Mouse (Mus musculus): Measurements from ENCODE around the gene Rrbp1. TPM values are rescaled to one million over a fixed set of nuclear protein-coding genes. Genes with fewer than 3 reads are reported as not detected.

The Rrbp1 gene
- total RNA-seq, 2 experiments from 2014 or later: 181 to 182 TPM

DNA sequence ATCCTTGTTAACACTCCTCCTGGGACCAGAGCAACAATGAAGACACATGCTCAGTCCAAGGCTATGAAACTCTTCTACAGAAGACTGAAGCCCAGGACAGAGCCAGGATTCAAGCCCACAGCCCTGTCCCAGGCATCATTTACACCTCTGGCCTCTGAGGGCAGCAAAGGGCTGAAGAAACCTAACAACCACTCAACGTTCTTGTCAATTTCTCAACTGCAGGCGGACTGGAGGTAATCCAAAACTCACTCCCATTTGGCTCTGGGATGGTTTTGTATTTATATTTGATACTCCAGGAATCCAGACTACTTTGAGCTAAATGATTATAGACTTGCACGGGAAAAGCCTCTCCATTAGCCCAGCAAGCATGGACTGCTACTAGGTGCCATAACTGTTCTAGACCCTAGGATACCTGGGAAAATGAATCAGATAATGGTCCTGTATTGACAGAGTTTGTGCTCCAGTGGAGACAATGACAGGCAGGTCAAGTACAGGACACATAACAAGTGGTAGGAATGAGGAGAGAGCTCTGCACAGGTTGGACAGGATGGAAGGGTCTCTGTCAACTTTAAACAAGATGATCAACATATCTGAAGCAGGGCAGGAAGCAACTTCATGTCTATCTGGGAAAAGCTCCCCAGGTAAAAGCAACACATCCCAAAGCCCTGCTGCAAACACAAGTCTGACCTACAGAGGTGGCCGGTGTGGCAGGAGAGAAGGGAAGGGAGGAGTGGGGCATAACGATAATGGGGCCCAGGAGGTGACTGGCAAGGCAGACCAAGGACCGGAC is 5.7 kb downstream of the Rrbp1 start:
- peak; percentile 71 for DNase-seq

GRCm38 (mm10) chr2:144003544-144003943 is 7.5 kb downstream of the Rrbp1 start:
- peak; percentile 59 for DNase-seq

DNA sequence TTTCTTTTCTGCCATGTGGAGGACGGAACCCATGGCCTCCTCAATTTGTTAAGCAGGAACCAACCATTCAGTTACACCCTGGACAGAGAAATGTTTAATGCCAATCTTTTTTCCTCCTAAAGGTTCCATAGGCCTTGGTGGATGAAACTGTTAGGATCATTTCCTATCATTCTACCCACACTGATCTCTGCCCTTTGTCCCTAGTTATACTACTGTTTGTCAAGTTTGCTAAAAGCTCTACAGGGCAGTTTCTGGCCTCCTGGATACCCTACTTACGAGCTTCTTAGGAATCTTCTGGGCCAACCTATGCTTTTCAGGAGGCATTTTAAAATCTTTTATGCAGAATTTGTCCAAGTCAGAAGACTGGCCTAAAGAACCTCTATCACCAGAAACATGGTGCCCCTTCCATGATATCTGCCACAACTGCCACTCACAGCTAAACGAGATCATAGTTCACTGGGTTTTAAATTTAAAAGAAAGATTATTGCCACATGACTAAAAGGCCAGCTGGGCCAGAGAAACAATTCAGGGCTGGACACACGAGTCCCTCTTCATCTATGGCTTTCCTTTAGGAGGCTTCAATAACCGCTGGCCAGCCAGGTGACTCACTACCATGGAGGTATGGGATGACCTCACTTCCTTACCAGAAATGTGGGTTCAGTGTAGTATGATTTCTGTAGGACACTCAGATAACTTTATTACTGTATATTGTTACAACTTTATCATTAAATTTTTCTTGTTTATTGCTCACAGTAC is 8.7 kb downstream of the Rrbp1 start:
- no peak for DNase-seq

- no peak for DNase-seq
Measured at GRCm38 (mm10) chr2:143992977-143993376, 18.1 kb downstream of the Rrbp1 start.

DNA sequence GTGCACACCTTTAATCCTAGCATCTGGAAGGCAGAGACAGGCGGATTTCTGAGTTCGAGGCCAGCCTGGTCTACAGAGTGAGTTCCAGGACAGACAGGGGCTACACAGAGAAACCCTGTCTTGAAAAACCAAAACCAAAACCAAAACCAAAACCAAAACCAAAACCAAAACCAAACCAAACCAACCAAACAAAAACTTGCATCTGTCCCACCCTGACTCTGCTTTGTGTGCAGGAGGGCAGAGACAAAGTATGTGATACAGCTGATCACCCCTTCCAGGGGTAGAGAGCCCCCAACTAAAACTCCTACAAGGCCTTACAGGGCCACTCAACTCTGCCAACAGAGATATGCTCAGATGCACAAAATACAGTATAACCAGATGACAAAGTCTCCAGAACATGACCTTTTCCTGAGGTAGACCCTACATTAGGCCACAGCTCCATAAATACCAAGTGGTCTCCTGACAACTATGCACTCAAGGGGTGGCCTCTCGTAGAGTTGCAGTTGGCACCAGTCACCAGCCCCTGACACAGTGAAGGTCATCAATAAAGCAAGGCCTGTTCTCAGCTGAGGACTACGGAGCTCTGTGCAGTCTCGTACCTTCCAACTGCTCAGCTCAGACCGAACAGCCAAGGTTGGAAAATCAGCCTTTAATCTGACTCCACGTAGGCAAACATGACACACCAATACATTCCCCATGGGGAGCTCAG is 18.9 kb downstream of the Rrbp1 start:
- no peak for DNase-seq

DNA sequence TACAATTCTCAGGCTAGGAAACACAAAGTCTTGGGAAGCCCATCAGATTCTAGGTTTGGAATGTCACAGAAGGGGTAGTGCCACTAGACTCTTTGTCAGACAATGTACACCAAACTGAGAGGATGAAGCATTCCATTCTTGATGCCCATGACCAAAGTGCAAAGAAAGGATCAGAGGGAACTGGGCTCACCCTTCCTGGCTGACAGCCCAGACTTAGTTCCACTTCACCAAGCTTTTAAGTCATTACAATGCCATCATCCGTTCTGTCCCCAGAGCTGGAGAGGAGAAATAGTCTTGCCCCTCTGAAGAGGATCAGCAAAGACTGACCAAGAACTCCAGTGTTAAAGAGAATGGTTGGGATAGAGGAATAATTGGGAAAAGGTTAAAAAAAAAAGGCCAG is 20.1 kb downstream of the Rrbp1 start:
- no peak for DNase-seq

GRCm38 (mm10) chr2:143988016-143988415 is 23.0 kb downstream of the Rrbp1 start:
- no peak for DNase-seq

- DNase-seq: no peak
Measured at GRCm38 (mm10) chr2:143987485-143987884, 23.6 kb downstream of the Rrbp1 start.

GRCm38 (mm10) chr2:143983482-143983881 is 27.6 kb downstream of the Rrbp1 start:
- DNase-seq: no peak

- no peak for DNase-seq
Measured at GRCm38 (mm10) chr2:143982901-143983300, 28.2 kb downstream of the Rrbp1 start.

DNA sequence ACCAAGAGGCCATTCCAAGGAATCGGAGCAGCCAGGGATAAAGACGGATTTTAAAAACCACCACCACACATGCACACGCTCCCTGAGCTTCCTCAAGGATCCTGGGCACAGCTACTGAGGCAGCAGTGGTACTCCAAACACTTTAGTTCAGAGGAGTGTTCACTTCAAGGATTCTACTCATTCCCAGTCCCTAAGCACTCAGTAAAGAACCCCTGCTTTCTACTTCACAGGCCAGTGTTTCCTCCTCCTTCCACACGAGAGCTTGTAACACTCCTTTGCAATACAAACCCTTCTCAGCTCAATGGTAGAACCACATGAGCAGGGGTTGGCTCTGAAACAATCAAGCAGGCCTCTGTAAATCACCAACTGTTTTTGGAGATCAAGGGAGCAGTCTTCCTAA is 28.9 kb downstream of the Rrbp1 start:
- no peak for DNase-seq

GRCm38 (mm10) chr2:143980781-143981398 is 30.2 kb downstream of the Rrbp1 start:
- DNase-seq: peak; percentile 81

DNA sequence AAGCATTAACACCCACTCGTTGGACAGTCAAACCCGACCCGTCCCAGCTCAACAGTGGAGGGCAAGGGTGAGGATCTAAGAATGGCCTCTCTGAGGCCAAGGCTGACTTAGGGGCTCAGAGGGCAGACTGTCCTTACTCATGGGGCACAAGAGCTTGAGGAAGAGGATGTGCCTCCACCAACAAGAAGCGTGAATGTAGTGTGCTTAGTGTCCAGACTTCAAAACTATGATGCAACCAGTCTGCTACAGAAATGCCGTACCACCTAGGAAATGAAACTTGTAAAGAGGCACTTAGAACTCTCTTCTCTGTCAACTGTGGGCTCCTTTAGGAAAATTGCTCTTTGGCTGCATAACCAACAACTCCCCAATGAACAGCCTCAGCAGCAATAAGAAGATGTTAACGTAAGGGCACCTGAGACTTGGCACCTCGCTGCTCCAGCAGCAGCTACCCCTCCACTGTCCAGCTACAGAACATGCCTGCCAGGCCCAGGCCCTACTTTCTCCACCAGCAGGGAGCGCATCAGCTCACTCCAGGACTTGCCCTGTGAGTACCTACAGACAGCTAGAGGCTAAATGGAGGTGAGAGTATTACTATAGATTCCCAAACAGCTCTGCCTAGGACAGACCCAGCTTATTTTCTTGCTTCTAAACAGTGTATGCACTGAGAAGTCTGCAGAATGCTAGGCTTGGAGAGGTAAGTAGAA is 32.5 kb downstream of the Rrbp1 start:
- no peak for DNase-seq

DNA sequence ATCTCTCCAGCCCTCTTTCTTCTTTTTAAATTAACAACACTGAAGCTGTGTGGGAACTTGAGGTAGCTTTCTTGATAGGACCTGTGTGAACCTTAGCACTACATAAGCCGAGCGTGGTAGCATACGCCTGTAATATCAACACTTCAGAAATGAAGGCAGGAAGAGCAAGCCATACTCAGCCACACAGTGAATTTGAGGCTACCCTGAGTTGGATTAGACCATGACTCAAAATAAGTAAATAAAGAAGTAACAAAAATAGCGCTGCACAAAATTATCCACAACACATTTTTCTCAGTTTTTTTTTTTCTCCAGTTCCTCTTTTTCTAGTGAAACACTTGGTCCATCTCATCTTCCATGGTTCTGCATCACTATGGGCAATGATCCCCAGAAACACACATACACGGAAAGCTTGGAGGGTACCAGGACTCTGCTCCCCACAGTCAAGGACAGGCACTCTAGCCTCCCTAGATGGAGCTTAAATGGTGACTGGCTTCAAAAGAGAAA is 35.9 kb downstream of the Rrbp1 start:
- no peak for DNase-seq

DNA sequence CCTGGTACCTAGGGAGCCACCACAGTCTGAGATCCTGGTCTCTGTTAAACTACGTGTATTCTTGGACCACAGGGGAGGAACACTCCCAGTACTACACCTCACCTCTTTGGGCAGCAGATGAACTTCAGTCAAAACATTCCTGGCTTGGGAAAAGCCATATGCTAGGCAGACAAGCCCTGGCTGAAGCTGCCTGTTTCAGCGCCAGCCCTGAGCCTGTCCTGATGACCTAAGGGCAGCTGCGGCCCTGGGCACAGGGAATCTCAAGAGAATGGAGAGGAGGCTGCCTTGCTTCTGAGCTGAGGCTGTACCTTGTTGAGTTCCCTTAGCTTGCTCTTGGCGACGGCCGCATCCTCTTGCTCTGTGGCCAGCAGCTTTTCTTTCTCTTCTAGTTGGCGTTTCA is 37.9 kb downstream of the Rrbp1 start:
- no peak for DNase-seq

GRCm38 (mm10) chr2:143971887-143972286 is 39.2 kb downstream of the Rrbp1 start:
- no peak for DNase-seq

DNA sequence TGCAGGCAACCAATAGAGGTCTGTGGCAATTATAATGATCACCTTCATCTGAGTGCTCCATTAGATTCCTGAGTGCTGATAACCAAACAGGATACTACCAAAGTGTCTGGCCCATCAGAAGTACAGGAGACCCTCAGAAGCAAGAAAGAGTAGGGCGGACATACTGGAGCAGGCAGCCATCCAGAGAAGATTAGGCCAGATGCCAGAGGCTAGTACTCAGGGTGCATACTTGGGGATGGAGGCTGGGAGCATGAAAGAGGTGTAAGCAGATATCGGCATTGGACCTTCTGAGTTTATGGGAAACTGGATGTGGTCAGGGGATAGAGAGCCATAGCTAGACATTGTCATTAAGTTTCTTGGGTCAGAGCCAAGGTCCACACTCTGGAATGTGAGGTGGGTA is 40.2 kb downstream of the Rrbp1 start:
- DNase-seq: no peak

DNA sequence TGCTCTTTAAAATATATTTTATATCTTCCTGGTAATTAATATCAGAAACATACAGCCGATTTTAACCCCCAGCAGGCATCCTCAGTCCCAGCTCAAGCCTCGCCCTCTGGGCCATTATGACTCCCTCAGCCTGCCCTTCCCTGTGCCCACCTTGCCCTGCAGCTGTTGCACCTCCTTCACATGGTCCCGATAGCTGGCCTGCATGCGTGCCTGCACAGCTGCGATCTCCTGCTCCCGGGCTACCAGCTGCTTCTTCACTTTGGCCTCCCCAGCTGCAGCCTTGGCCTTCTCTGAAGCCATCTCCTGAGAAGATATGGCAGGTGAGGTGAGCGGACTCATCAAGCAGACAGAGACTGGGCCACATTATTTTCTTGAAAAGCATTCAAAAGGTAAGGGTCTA is 41.8 kb downstream of the Rrbp1 start:
- no peak for DNase-seq

DNA sequence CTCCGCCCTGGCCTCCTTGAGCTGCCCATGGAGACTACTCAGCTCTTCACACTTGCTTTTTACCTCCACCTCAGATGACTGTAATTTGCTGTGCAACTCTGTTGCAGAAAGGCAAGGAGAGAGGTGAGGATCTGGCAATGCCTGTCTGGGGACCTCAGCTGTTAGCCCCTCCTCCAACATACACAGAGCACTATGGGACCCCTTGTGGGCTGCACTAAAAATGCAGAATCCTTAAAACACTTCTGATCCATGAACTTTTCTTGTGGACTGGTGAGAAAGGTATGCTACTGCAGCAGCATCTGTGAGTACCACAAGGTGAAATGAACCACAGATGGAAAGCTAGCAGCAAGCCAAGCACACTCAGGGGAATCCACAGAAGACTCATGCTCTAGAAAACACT is 47.7 kb downstream of the Rrbp1 start:
- DNase-seq: no peak

- no peak for DNase-seq
Measured at GRCm38 (mm10) chr2:143962192-143962591, 48.9 kb downstream of the Rrbp1 start.

DNA sequence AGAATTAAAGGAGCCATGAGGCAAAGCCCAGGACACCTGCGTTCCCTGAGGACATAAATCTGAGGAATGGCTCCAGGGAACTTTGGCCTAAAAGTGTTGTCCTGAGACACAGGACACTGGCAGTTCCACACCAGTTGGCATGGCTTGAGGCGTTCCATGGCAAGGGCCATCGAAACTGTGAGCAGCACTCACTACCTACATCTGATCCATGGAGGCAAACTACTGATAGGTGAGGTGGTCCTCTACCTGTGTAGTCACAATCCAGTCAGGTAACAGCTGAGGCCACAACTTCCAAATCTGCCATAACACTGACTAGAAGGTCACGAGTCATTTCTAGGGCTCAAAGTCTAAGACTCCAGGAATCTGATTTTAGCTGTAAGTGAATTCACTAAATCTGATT is 55.3 kb downstream of the Rrbp1 start:
- no peak for DNase-seq

DNA sequence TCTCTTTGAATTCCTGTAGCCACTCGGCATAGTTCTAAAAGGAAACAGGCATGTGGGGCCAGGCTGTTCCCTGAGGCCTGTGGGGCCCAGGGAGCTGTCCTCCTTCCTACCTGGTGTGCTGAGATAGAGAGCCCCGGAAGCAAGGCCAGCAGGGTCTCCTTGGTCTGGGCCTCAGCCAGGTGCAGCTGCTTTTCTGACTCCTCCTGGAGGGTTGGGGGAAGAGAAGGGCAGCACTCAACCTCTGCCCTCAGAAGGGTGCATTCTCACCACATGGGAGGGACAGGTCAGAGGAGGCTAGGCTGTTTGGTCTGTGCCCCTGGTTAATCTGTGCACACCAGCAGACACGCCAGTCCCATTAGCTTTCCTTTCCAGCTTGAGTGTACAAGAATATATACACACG is 56.1 kb downstream of the Rrbp1 start:
- DNase-seq: no peak
